Mouse (Mus musculus) limb, embryonic 15.5 days (tissue): Measurements from ENCODE around the gene Tmem220. TPM values are rescaled to one million over a fixed set of nuclear protein-coding genes. Genes with fewer than 3 reads are reported as not detected.

Experiments used
- ATAC-seq: fragments of 200-750 bp; cut with Nextera tagmentation; 2 replicates; pipeline ENCODE4 v1.8.0; 2017; ENCODE audit warnings: low read depth, moderate TSS enrichment; ENCODE audit not compliant: insufficient number of reproducible peaks, low FRiP score, low TSS enrichment
- H3K27ac ChIP-seq: fragments of 300-500 bp; sonication (generic); 2 replicates; pipeline ENCODE4 v1.5.1; 2015; ENCODE audit warnings: moderate library complexity, mild to moderate bottlenecking, inconsistent platforms
- H3K27me3 ChIP-seq: fragments of 300-500 bp; sonication (generic); 2 replicates; pipeline ENCODE4 v1.6.1; 2015; ENCODE audit warnings: inconsistent platforms
- H3K36me3 ChIP-seq: fragments of 300-500 bp; sonication (generic); 2 replicates; pipeline ENCODE4 v1.6.1; 2015; ENCODE audit warnings: inconsistent platforms
- H3K4me1 ChIP-seq: fragments of 300-500 bp; sonication (generic); 2 replicates; pipeline ENCODE4 v1.6.1; 2015; ENCODE audit warnings: inconsistent platforms
- H3K4me2 ChIP-seq: fragments of 300-500 bp; sonication (generic); 2 replicates; pipeline ENCODE4 v1.6.1; 2015; ENCODE audit warnings: mild to moderate bottlenecking, inconsistent platforms
- H3K4me3 ChIP-seq: fragments of 300-500 bp; sonication (generic); 2 replicates; pipeline ENCODE4 v1.5.1; 2015; ENCODE audit warnings: mild to moderate bottlenecking, inconsistent platforms
- H3K9ac ChIP-seq: fragments of 300-500 bp; sonication (generic); 2 replicates; pipeline ENCODE4 v1.6.1; 2015; ENCODE audit warnings: inconsistent platforms
- H3K9me3 ChIP-seq: fragments of 300-500 bp; sonication (generic); 2 replicates; pipeline ENCODE4 v1.6.1; 2016; ENCODE audit warnings: inconsistent platforms
- WGBS: fragments of 180-500 bp; shearing (Covaris S2); methylation state at CpG from one replicate; pipeline ENCODE4 v1.1.7; 2015; 5-methylcytosine and 5-hydroxymethylcytosine counted together
- polyA plus RNA-seq: library from polyadenylated mRNA; unstranded; fragments of >200 nt; fragmentation: Nextera tagmentation; extraction: Ambion mirVana; gene quantifications from 2 replicates; pipeline ENCODE4 v1.2.1, GENCODE M21; 2015

Gene Tmem220
- polyA plus RNA-seq, 1 experiment from 2014 or later, result 1.1 TPM

GRCm38 (mm10) chr11:67047199-67047598 is 22.2 kb downstream of the Tmem220 start:
- H3K27me3 ChIP-seq, result no peaks in the 10 kb centered on the region
- H3K27ac ChIP-seq, result no peak overlapping the region
- H3K4me1 ChIP-seq, result peaks cover 3% of the 10 kb centered on the region; the same call in 1 of the 2 replicates
- no peak overlapping the region for H3K4me2 ChIP-seq
- peaks cover 8% of the 10 kb centered on the region for H3K36me3 ChIP-seq
- no peak for ATAC-seq
- 86% methylated on average over 5 of the region's 5 CpGs for WGBS
- H3K9me3 ChIP-seq, result no peaks in the 10 kb centered on the region
- no peak overlapping the region for H3K9ac ChIP-seq
- no peak overlapping the region for H3K4me3 ChIP-seq

GRCm38 (mm10) chr11:67048496-67048895 is 23.5 kb downstream of the Tmem220 start:
- peaks cover 7% of the 10 kb centered on the region; the same call in 1 of the 2 replicates for H3K4me1 ChIP-seq
- no peak for ATAC-seq
- H3K4me2 ChIP-seq, result no peak overlapping the region
- H3K27ac ChIP-seq, result no peak overlapping the region
- H3K27me3 ChIP-seq, result no peaks in the 10 kb centered on the region
- no peak overlapping the region for H3K9ac ChIP-seq
- 88% methylated on average over 8 of the region's 8 CpGs for WGBS
- H3K4me3 ChIP-seq, result no peak overlapping the region
- peaks cover 5% of the 10 kb centered on the region for H3K36me3 ChIP-seq
- H3K9me3 ChIP-seq, result no peaks in the 10 kb centered on the region

- Histone ChIP-seq H3K4me2 (no peak overlapping the region), H3K36me3 (peaks cover 5% of the 10 kb centered on the region), H3K9ac (no peak overlapping the region), H3K4me3 (no peak overlapping the region), H3K27me3 (no peaks in the 10 kb centered on the region), H3K27ac (no peak overlapping the region), H3K9me3 (no peaks in the 10 kb centered on the region), H3K4me1 (peaks cover 15% of the 10 kb centered on the region; the same call in 1 of the 2 replicates)
- 92% methylated on average over 3 of the region's 3 CpGs for WGBS
- ATAC-seq, result no peak
Measured at GRCm38 (mm10) chr11:67049256-67049655, 24.3 kb downstream of the Tmem220 start.

GRCm38 (mm10) chr11:67051676-67052320 is 26.8 kb downstream of the Tmem220 start:
- WGBS, result 6% methylated on average over 16 of the region's 16 CpGs
- peak overlapping the region; percentile 83 for H3K4me3 ChIP-seq
- peak overlapping the region; percentile 85 for H3K27ac ChIP-seq

GRCm38 (mm10) chr11:67052321-67052952 is 27.5 kb downstream of the Tmem220 start, which contains the start of the genes Adprm and Sco1:
Gene Adprm (minus strand): TSS chr11:67052594.
Gene Sco1 (plus strand): TSS chr11:67052670.
- peak within 1 kb of the TSS; percentile 64 for H3K4me2 ChIP-seq
- peak within 1 kb of the TSS; percentile 69 for H3K9ac ChIP-seq
- peaks cover 15% of the 10 kb centered on the region; the same call in 1 of the 2 replicates for H3K4me1 ChIP-seq
- peak; percentile 85 for ATAC-seq
- H3K36me3 ChIP-seq, result peaks cover 21% of the 10 kb centered on the region
- H3K4me3 ChIP-seq, result peak within 1 kb of the TSS; percentile 83
- H3K27me3 ChIP-seq, result no peaks in the 10 kb centered on the region
- H3K9me3 ChIP-seq, result no peaks in the 10 kb centered on the region
- H3K27ac ChIP-seq, result peak within 1 kb of the TSS; percentile 85
- 0% methylated on average over 50 of the region's 50 CpGs for WGBS

More at GRCm38 (mm10) chr11:67051676-67052320, 26.8 kb downstream of the Tmem220 start:
- Histone ChIP-seq H3K4me2 (peak overlapping the region; percentile 64), H3K27me3 (no peaks in the 10 kb centered on the region), H3K36me3 (peaks cover 15% of the 10 kb centered on the region), H3K9me3 (no peaks in the 10 kb centered on the region), H3K9ac (peak overlapping the region; percentile 69), H3K4me1 (peaks cover 15% of the 10 kb centered on the region; the same call in 1 of the 2 replicates)
- no peak for ATAC-seq

GRCm38 (mm10) chr11:67054754-67055365 is 29.9 kb downstream of the Tmem220 start:
- peaks cover 42% of the 10 kb centered on the region for H3K36me3 ChIP-seq
- no peak overlapping the region for H3K9ac ChIP-seq

GRCm38 (mm10) chr11:67061311-67061710 is 36.4 kb downstream of the Tmem220 start:
- Histone ChIP-seq H3K27me3 (no peaks in the 10 kb centered on the region), H3K4me2 (no peak overlapping the region), H3K4me1 (no peaks in the 10 kb centered on the region), H3K27ac (no peak overlapping the region), H3K9me3 (no peaks in the 10 kb centered on the region), H3K36me3 (peaks cover 84% of the 10 kb centered on the region), H3K4me3 (no peak overlapping the region), H3K9ac (no peak overlapping the region)
- 93% methylated on average over 2 of the region's 2 CpGs for WGBS
- ATAC-seq, result no peak

More at GRCm38 (mm10) chr11:67054754-67055365, 29.9 kb downstream of the Tmem220 start:
- H3K27ac ChIP-seq, result no peak overlapping the region
- ATAC-seq, result no peak
- no peak overlapping the region for H3K4me2 ChIP-seq
- peaks cover 15% of the 10 kb centered on the region; the same call in 1 of the 2 replicates for H3K4me1 ChIP-seq
- H3K4me3 ChIP-seq, result no peak overlapping the region
- H3K9me3 ChIP-seq, result no peaks in the 10 kb centered on the region
- H3K27me3 ChIP-seq, result no peaks in the 10 kb centered on the region
- WGBS, result 87% methylated on average over 8 of the region's 8 CpGs

- WGBS, result 85% methylated on average over 3 of the region's 3 CpGs
- no peak overlapping the region for H3K9ac ChIP-seq
- H3K27ac ChIP-seq, result no peak overlapping the region
- H3K4me3 ChIP-seq, result no peak overlapping the region
- peaks cover 75% of the 10 kb centered on the region for H3K36me3 ChIP-seq
- no peaks in the 10 kb centered on the region for H3K9me3 ChIP-seq
- 0 out of 2 replicates have a peak, but pooled peaks have one; percentile 48 for ATAC-seq
- no peaks in the 10 kb centered on the region for H3K27me3 ChIP-seq
- no peaks in the 10 kb centered on the region for H3K4me1 ChIP-seq
- H3K4me2 ChIP-seq, result no peak overlapping the region
Measured at GRCm38 (mm10) chr11:67062726-67063125, 37.8 kb downstream of the Tmem220 start.

GRCm38 (mm10) chr11:67067741-67068140 is 42.8 kb downstream of the Tmem220 start:
- no peak for ATAC-seq
- no peak overlapping the region for H3K9ac ChIP-seq
- WGBS, result 90% methylated on average over 3 of the region's 3 CpGs

GRCm38 (mm10) chr11:67072615-67073130 is 47.7 kb downstream of the Tmem220 start:
- Histone ChIP-seq H3K9ac (no peak overlapping the region), H3K9me3 (no peaks in the 10 kb centered on the region), H3K27me3 (no peaks in the 10 kb centered on the region), H3K4me1 (no peaks in the 10 kb centered on the region), H3K27ac (no peak overlapping the region), H3K4me3 (no peak overlapping the region), H3K36me3 (no peaks in the 10 kb centered on the region), H3K4me2 (no peak overlapping the region)
- 78% methylated on average over 15 of the region's 15 CpGs for WGBS
- ATAC-seq, result no peak

More at GRCm38 (mm10) chr11:67067741-67068140, 42.8 kb downstream of the Tmem220 start:
- H3K36me3 ChIP-seq, result peaks cover 38% of the 10 kb centered on the region
- no peaks in the 10 kb centered on the region for H3K27me3 ChIP-seq
- no peaks in the 10 kb centered on the region for H3K9me3 ChIP-seq
- no peaks in the 10 kb centered on the region for H3K4me1 ChIP-seq
- H3K27ac ChIP-seq, result no peak overlapping the region
- H3K4me2 ChIP-seq, result no peak overlapping the region
- no peak overlapping the region for H3K4me3 ChIP-seq

- WGBS, result 45% methylated on average over 3 of the region's 3 CpGs
- Histone ChIP-seq H3K4me3 (no peak overlapping the region), H3K27ac (no peak overlapping the region), H3K4me2 (no peak overlapping the region), H3K4me1 (no peaks in the 10 kb centered on the region), H3K27me3 (no peaks in the 10 kb centered on the region), H3K9ac (no peak overlapping the region), H3K36me3 (no peaks in the 10 kb centered on the region), H3K9me3 (no peaks in the 10 kb centered on the region)
- ATAC-seq, result peak; percentile 40; the same call in 1 of the 2 replicates
Measured at GRCm38 (mm10) chr11:67075036-67075435, 50.1 kb downstream of the Tmem220 start.
